Mouse (Mus musculus) forebrain, embryonic 10.5 days (tissue): Measurements from ENCODE around the gene Mroh3. TPM values are rescaled to one million over a fixed set of nuclear protein-coding genes. Genes with fewer than 3 reads are reported as not detected.
A peak's percentile ranks its signal among the peaks of the same experiment; 100 is the strongest.

Source experiments
- DNase-seq: peaks from one replicate; pipeline ENCODE4 v3.0.0-alpha.2; 2017; ENCODE audit warnings: low spot score; ENCODE audit errors: extremely low spot score
- H3K27ac ChIP-seq: fragments of 300-500 bp; sonication (generic); 2 replicates; pipeline ENCODE4 v1.5.1; 2016; ENCODE audit warnings: mild to moderate bottlenecking
- H3K27me3 ChIP-seq: fragments of 300-500 bp; sonication (generic); 2 replicates; pipeline ENCODE4 v1.6.1; 2016; ENCODE audit warnings: mild to moderate bottlenecking; ENCODE audit not compliant: poor library complexity, severe bottlenecking
- H3K36me3 ChIP-seq: fragments of 300-500 bp; sonication (generic); replicated peaks from 2 replicates; pipeline ENCODE4 v1.6.1; 2016; ENCODE audit warnings: mild to moderate bottlenecking, moderate library complexity
- H3K4me1 ChIP-seq: fragments of 300-500 bp; sonication (generic); 2 replicates; pipeline ENCODE4 v1.6.1; 2016
- H3K4me3 ChIP-seq: fragments of 300-500 bp; sonication (generic); 2 replicates; pipeline ENCODE4 v1.5.1; 2016; ENCODE audit warnings: mild to moderate bottlenecking, moderate library complexity
- H3K9me3 ChIP-seq: fragments of 300-500 bp; sonication (generic); 2 replicates; pipeline ENCODE4 v1.6.1; 2016; ENCODE audit warnings: mild to moderate bottlenecking, moderate library complexity
- WGBS: fragments of 180-500 bp; shearing (Covaris S2); methylation state at CpG from one replicate; pipeline ENCODE4 v1.1.7; 2016; 5-methylcytosine and 5-hydroxymethylcytosine counted together
- polyA plus RNA-seq: library from polyadenylated mRNA; unstranded; fragments of >200 nt; fragmentation: Nextera tagmentation; extraction: Ambion mirVana; gene quantifications from 2 replicates; pipeline ENCODE4 v1.2.1, GENCODE M21; 2016

Mroh3 gene
- polyA plus RNA-seq: 0.27 and 0.28 TPM in 2 replicates

DNA sequence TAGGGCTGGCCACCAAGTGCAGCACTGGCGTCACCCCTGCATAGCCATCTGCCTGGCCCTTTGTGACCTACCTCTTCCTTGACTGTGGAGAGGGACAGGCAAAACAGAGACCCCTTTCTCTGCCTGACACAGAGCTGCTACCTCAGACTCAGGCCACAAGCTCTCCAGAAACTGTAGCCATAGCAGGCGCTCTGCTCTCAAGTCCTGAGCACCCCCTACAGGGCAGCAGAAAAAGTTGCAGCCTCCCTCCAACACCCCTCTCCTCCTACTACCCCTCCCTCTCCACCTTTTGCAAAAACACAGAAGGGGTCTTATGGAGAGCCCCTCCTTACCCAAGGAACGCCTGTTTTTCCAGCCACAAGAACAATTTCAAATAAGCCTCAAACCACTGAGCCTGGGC lies at the start of gene Mroh3:
TSS of gene Mroh3 (minus strand) at position 26 of the 400 bp plus-strand sequence.
- H3K4me1 ChIP-seq: no peaks in the 10 kb centered on the region
- H3K27ac ChIP-seq: no peak within 1 kb of the TSS
- peaks cover 80% of the 10 kb centered on the region for H3K36me3 ChIP-seq
- peak; percentile 36 for DNase-seq
- 38% methylated on average over 3 of the region's 3 CpGs for WGBS
- no peaks in the 10 kb centered on the region for H3K27me3 ChIP-seq
- H3K9me3 ChIP-seq: no peaks in the 10 kb centered on the region
- H3K4me3 ChIP-seq: no peak within 1 kb of the TSS

- Histone ChIP-seq H3K27ac (peak within 1 kb of the TSS; percentile 71), H3K9me3 (no peaks in the 10 kb centered on the region), H3K27me3 (peaks cover 80% of the 10 kb centered on the region), H3K4me1 (peaks cover 31% of the 10 kb centered on the region), H3K4me3 (peak within 1 kb of the TSS; percentile 63), H3K36me3 (no peaks in the 10 kb centered on the region)
- no peak for DNase-seq
- 7% methylated on average over 28 of the region's 28 CpGs for WGBS
Observed at GRCm38 (mm10) chr1:136260635-136261238, 48.1 kb upstream of the Mroh3 start, which contains the start of gene Gpr25. TSS of gene Gpr25 (minus strand) at chr1:136260873.

- DNase-seq: peak; percentile 47
- no peaks in the 10 kb centered on the region for H3K36me3 ChIP-seq
- peak overlapping the region; percentile 71 for H3K27ac ChIP-seq
- H3K27me3 ChIP-seq: peaks cover 87% of the 10 kb centered on the region
- WGBS: under 1% methylated on average over 95 of the region's 95 CpGs
- peak overlapping the region; percentile 63 for H3K4me3 ChIP-seq
- no peaks in the 10 kb centered on the region for H3K9me3 ChIP-seq
- peaks cover 38% of the 10 kb centered on the region for H3K4me1 ChIP-seq
Observed at GRCm38 (mm10) chr1:136259893-136260634, 47.4 kb upstream of the Mroh3 start.

GRCm38 (mm10) chr1:136259543-136259892 lies 46.9 kb upstream of the Mroh3 start:
- peaks cover 91% of the 10 kb centered on the region for H3K27me3 ChIP-seq

DNA sequence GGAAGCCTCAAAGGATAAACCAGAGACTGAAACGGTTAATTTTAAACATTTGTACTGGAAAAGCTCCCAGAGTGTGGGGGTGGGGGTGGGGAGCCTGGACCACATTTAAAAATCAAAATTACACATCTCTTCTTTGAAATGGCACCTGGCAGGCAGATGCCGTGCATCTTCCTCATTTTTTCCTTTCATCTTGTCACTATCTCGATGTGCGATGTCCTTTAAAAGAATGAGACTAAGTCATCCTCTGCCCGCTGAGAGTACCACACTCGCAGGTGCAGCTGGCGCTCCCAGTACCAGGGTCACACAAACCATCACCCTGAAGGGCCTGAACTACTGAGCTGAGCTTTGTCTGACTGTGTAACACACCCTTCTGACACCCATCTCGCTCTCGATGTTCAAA lies 45.9 kb upstream of the Mroh3 start:
- Histone ChIP-seq H3K4me3 (no peak overlapping the region), H3K27ac (no peak overlapping the region), H3K36me3 (no peaks in the 10 kb centered on the region), H3K9me3 (no peaks in the 10 kb centered on the region), H3K4me1 (peaks cover 39% of the 10 kb centered on the region), H3K27me3 (peaks cover 87% of the 10 kb centered on the region)
- no peak for DNase-seq
- 77% methylated on average over 9 of the region's 9 CpGs for WGBS

More at GRCm38 (mm10) chr1:136259543-136259892, 46.9 kb upstream of the Mroh3 start:
- H3K4me1 ChIP-seq: peaks cover 42% of the 10 kb centered on the region
- no peaks in the 10 kb centered on the region for H3K36me3 ChIP-seq
- peak overlapping the region; percentile 63 for H3K4me3 ChIP-seq
- no peaks in the 10 kb centered on the region for H3K9me3 ChIP-seq
- DNase-seq: no peak
- no peak overlapping the region for H3K27ac ChIP-seq
- 3% methylated on average over 16 of the region's 16 CpGs for WGBS

- Histone ChIP-seq H3K4me1 (peaks cover 30% of the 10 kb centered on the region), H3K9me3 (no peaks in the 10 kb centered on the region), H3K36me3 (no peaks in the 10 kb centered on the region), H3K27me3 (peaks cover 59% of the 10 kb centered on the region), H3K4me3 (no peak overlapping the region), H3K27ac (no peak overlapping the region)
- 63% methylated on average over 8 of the region's 8 CpGs for WGBS
- DNase-seq: no peak
Observed at GRCm38 (mm10) chr1:136255657-136256056, 43.0 kb upstream of the Mroh3 start.

- Histone ChIP-seq H3K36me3 (no peaks in the 10 kb centered on the region), H3K9me3 (no peaks in the 10 kb centered on the region), H3K4me3 (no peak overlapping the region), H3K27me3 (peaks cover 54% of the 10 kb centered on the region), H3K4me1 (peaks cover 25% of the 10 kb centered on the region), H3K27ac (no peak overlapping the region)
- 42% methylated on average over 6 of the region's 6 CpGs for WGBS
- DNase-seq: no peak
Observed at GRCm38 (mm10) chr1:136255174-136255573, 42.5 kb upstream of the Mroh3 start.

DNA sequence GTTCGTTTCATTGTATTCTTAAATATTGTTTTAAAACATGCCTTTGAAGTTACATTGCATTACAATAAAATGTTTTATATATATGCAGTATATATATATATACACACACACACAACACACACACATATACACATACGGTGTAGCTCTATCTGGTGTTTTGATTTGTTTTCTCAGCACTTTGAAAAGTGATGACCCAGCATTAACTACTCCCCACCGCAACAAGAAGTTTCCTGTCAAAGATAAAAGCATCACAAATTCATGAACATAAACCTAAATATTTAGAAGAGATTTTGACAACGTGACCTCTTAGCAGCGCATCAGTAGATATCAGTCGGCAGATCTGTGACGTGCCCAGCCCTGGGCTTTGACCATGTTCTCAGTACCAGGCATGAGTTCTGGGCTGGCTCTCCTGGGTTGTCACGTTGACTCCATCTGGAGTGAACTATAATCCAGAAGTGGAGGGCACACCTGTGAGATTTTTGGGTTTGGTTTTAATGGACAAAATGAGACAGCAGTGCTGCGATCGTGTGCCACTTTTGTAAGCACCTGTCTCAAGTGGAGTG lies 42.0 kb upstream of the Mroh3 start:
- peaks cover 48% of the 10 kb centered on the region for H3K27me3 ChIP-seq
- H3K36me3 ChIP-seq: no peaks in the 10 kb centered on the region
- no peak overlapping the region for H3K4me3 ChIP-seq
- 88% methylated on average over 10 of the region's 10 CpGs for WGBS
- peaks cover 19% of the 10 kb centered on the region for H3K4me1 ChIP-seq
- DNase-seq: no peak
- no peak overlapping the region for H3K27ac ChIP-seq
- H3K9me3 ChIP-seq: no peaks in the 10 kb centered on the region

- WGBS: 47% methylated on average over 2 of the region's 2 CpGs
- Histone ChIP-seq H3K9me3 (no peaks in the 10 kb centered on the region), H3K4me3 (no peak overlapping the region), H3K4me1 (peaks cover 15% of the 10 kb centered on the region), H3K27me3 (peaks cover 37% of the 10 kb centered on the region), H3K36me3 (no peaks in the 10 kb centered on the region), H3K27ac (no peak overlapping the region)
- no peak for DNase-seq
Observed at GRCm38 (mm10) chr1:136253472-136253871, 40.8 kb upstream of the Mroh3 start.

DNA sequence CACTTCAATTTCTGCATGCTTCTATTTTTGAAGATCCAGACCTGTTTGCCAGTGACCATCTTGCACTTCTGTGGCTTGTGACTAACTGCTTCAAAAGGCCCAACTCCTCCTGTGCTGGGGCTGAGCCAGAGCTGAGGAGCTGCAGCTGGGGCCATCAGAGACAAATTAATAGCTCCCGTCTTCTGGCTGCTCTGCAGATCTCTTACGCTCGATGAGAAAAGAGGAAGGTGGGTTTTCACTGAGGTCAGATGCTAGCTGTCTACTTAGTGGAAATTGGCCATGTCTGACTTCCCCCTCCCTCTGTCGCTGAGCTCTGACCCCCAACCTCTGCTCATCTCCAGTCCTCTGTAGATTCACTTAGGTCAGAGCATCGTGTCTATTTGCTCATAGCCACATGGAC lies 37.0 kb upstream of the Mroh3 start:
- H3K4me3 ChIP-seq: no peak overlapping the region
- peaks cover under 1% of the 10 kb centered on the region; the same call in 1 of the 2 replicates for H3K4me1 ChIP-seq
- H3K27me3 ChIP-seq: 0 out of 2 replicates have a peak, but pooled peaks cover under 1% of the 10 kb centered on the region
- H3K36me3 ChIP-seq: no peaks in the 10 kb centered on the region
- H3K27ac ChIP-seq: no peak overlapping the region
- 75% methylated on average over 5 of the region's 5 CpGs for WGBS
- no peaks in the 10 kb centered on the region for H3K9me3 ChIP-seq
- no peak for DNase-seq

DNA sequence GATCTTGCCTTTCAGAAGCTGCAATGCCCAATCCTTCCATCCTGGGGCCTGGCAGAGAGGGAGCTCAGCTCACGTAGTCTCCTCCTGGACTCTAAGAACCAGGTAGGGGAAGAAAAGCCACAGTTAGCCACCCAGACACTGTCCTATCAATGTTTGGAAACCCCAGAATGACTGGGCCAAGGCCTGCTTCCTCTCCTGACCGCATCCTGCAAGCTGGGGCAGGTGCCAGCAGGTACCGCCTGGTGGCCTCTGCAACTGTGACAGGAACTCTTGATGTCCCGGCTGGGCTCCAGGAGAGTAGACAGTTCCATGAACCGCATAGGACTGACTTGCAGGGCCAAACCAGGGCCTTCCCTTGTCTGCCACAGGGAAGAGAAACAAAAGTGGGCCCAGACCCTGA lies 34.8 kb upstream of the Mroh3 start:
- H3K4me1 ChIP-seq: no peaks in the 10 kb centered on the region
- H3K27ac ChIP-seq: no peak overlapping the region
- no peaks in the 10 kb centered on the region for H3K36me3 ChIP-seq
- H3K4me3 ChIP-seq: no peak overlapping the region
- no peaks in the 10 kb centered on the region for H3K9me3 ChIP-seq
- DNase-seq: no peak
- no peaks in the 10 kb centered on the region for H3K27me3 ChIP-seq
- 94% methylated on average over 5 of the region's 5 CpGs for WGBS

- Histone ChIP-seq H3K27me3 (no peaks in the 10 kb centered on the region), H3K27ac (no peak overlapping the region), H3K4me1 (no peaks in the 10 kb centered on the region), H3K9me3 (no peaks in the 10 kb centered on the region), H3K4me3 (no peak overlapping the region), H3K36me3 (no peaks in the 10 kb centered on the region)
- WGBS: 93% methylated on average over 4 of the region's 5 CpGs
- DNase-seq: no peak
Observed at GRCm38 (mm10) chr1:136244469-136244868, 31.8 kb upstream of the Mroh3 start.

- no peaks in the 10 kb centered on the region for H3K36me3 ChIP-seq
- no peak for DNase-seq
- no peaks in the 10 kb centered on the region for H3K4me1 ChIP-seq
- no peak overlapping the region for H3K27ac ChIP-seq
- no peak overlapping the region for H3K4me3 ChIP-seq
- WGBS: 90% methylated on average over 7 of the region's 7 CpGs
- no peaks in the 10 kb centered on the region for H3K9me3 ChIP-seq
- H3K27me3 ChIP-seq: peaks cover 6% of the 10 kb centered on the region; the same call in 1 of the 2 replicates
Observed at GRCm38 (mm10) chr1:136241801-136242200, 29.2 kb upstream of the Mroh3 start.
